Mouse (Mus musculus): ENCODE measurements around the gene Olfr867.

Olfr867 gene

DNA sequence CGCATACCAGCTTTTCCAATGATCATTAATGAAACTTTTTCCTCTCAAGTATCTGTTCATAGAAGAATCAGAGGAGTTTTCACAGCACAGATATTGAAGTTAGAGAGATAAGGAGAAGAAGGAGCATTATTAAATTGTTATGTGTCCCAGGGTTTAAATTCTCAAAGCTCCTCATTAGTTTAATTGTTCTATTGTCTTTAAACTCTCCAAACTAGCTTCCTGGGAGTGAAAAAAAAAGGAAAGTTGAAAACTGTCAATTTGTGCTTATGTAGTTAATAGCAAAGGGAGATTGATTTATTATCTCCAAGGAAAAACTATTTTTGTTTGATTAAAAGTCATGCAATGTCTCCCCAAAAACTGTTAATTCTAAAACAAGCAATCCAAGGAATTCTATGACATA, at the start of gene Olfr867:
TSS of gene Olfr867 (minus strand) at position 101 of the 400 bp plus-strand sequence.
- no peak for DNase-seq

GRCm38 (mm10) chr9:20098326-20098725, 41.0 kb upstream of the Olfr867 start, which contains the start of gene Olfr868:
Olfr868 (plus strand) TSS chr9:20098626.
- DNase-seq, result no peak

DNA sequence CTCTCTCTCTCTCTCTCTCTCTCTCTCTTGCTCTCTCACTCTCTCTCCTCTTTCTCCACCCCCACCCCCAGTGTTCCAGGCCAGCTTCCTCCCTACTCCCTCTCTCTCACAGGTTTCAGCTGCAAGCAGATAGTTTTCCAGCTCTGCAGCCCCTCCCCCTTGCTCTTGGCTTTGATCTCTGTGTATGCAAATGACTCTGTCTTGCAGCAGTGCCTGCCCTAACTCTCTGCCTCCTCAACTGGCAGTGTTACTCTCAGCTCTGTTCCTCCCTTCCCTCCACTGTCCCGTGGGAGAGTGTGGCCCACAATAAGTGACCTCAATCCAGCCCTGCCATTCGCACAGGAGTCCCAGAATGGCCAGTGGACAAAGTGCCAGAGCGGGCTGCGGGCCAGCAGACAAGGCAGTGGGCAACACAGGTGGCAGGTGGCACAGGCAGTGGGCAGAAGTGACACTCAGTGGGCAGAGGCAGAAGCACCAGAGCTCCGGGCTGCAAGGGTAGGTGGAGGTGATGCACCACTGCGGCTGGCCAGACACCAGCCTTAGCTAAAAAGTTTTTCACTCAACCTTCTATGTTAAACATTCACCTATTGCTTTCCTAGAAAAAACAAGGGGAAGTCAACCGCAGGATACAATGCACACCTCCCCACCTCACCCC, 16.3 kb upstream of the Olfr867 start:
- DNase-seq, result no peak

- DNase-seq, result no peak
Measured at GRCm38 (mm10) chr9:20071291-20071690, 13.9 kb upstream of the Olfr867 start.

DNA sequence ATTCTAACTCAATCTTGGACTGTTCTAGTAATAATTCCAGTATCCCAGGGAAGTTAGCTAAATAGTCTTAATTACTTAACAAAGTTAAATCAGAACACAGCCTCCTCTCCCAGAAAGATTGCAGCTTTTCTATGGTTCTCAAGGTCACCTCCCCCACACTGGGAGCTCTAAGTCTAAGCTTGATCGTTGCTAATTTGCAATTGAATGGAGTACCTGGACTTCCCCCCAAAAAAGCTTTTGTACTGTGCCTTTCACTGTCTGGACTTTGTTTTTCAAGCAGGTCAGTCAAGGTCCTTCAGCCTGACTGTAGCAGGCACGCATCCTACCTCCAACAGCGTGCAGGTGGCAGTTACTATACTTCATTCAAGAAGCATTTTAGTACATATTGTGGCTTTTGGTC, 12.9 kb upstream of the Olfr867 start:
- no peak for DNase-seq

GRCm38 (mm10) chr9:20047964-20048363, 9.4 kb downstream of the Olfr867 start:
- no peak for DNase-seq

DNA sequence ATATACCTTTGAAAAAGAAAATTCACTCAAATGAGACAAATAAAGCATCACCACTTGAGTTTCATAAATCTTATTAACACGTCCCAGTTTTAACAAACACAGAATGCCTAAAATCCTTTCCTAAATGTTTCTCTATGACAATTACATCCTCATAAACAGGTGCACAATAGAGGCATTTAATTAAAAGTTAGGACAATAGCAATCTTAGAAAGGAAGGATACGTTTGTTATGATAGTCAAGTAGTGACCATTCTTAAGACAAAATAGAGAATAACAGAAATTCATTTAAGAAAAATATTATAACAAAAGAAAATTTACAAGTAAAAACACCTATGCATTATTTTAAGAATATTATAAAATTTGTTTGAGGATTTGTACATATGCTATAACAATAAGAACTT, 29.4 kb downstream of the Olfr867 start, which contains the start of gene Olfr866:
TSS of gene Olfr866 (minus strand) at position 101 of the 400 bp plus-strand sequence.
- DNase-seq, result no peak
